Mouse (Mus musculus) lung, postnatal 0 days (tissue): ENCODE data around the gene Tsc2.

Source experiments
- CTCF ChIP-seq: IDR thresholded peaks from 2 replicates; pipeline ENCODE4 v1.5.1; 2016; ENCODE audit warnings: antibody characterized with exemption, mild to moderate bottlenecking
- EP300 ChIP-seq: IDR thresholded peaks from 2 replicates; pipeline ENCODE4 v1.6.1; 2016; ENCODE audit warnings: antibody characterized with exemption, mild to moderate bottlenecking, control low read depth

DNA sequence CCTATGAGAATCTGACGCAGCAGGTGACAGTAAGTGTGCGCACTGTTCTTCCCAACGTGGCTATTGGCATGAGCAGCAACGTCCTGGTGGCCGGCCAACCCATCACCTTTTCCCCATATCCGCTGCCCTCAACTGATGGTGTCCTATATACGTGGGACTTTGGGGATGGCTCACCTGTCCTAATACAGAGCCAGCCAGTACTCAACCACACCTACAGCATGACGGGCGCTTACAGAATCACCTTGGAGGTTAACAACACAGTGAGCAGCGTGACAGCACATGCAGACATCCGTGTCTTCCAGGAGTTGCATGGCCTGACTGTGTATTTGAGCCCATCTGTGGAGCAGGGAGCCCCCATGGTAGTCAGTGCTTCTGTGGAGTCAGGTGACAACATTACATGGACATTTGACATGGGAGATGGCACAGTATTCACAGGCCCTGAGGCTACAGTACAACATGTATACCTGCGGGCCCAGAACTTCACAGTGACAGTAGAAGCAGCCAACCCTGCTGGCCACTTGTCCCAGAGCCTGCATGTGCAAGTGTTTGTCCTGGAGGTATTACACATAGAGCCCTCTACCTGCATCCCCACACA is 59.7 kb downstream of the Tsc2 start:
- TF ChIP-seq CTCF (no peak), EP300 (no peak)
